Mouse (Mus musculus): ENCODE data around the gene Prr15. TPM values are rescaled to one million over a fixed set of nuclear protein-coding genes. Genes with fewer than 3 reads are reported as not detected.
A peak's percentile ranks its signal among the peaks of the same experiment; 100 is the strongest.

The Prr15 gene
- polyA plus RNA-seq, 1 experiment, result not detected

- no peak overlapping the region for H3K4me3 ChIP-seq (ENCODE audit: insufficient read depth, low read depth, low read length)
- H3K4me1 ChIP-seq (ENCODE audit: control insufficient read depth, insufficient read depth, low read length), result peaks cover 8% of the 10 kb centered on the region
- TF ChIP-seq POLR2A (IDR thresholded peaks at IDR 0.05; ENCODE audit: insufficient read depth, low read depth, low read length) (no peak), CTCF (IDR thresholded peaks at IDR 0.05; ENCODE audit: insufficient read depth, low read depth, low read length) (no peak)
- 90% methylated on average over 5 of the region's 5 CpGs for WGBS
- no peak overlapping the region for H3K27ac ChIP-seq (ENCODE audit: insufficient read depth, low read depth, low read length)
Measured at GRCm38 (mm10) chr6:54366607-54367006, 41.0 kb downstream of the Prr15 start.

GRCm38 (mm10) chr6:54368071-54368470 lies 42.4 kb downstream of the Prr15 start:
- Histone ChIP-seq H3K4me3 (ENCODE audit: insufficient read depth, low read depth, low read length) (no peak overlapping the region), H3K4me1 (ENCODE audit: control insufficient read depth, insufficient read depth, low read length) (peaks cover 10% of the 10 kb centered on the region), H3K27ac (ENCODE audit: insufficient read depth, low read depth, low read length) (no peak overlapping the region)
- WGBS, result 8% methylated on average over 6 of the region's 6 CpGs
- TF ChIP-seq POLR2A (IDR thresholded peaks at IDR 0.05; ENCODE audit: insufficient read depth, low read depth, low read length), result no peak
- TF ChIP-seq CTCF (IDR thresholded peaks at IDR 0.05; ENCODE audit: insufficient read depth, low read depth, low read length), result no peak

GRCm38 (mm10) chr6:54369913-54370542 lies 44.4 kb downstream of the Prr15 start:
- 69% methylated on average over 6 of the region's 6 CpGs for WGBS
- no peak for TF ChIP-seq CTCF (IDR thresholded peaks at IDR 0.05; ENCODE audit: insufficient read depth, low read depth, low read length)
- TF ChIP-seq POLR2A (IDR thresholded peaks at IDR 0.05; ENCODE audit: insufficient read depth, low read depth, low read length), result no peak
- H3K4me1 ChIP-seq (ENCODE audit: control insufficient read depth, insufficient read depth, low read length), result peaks cover 8% of the 10 kb centered on the region
- H3K4me3 ChIP-seq (ENCODE audit: insufficient read depth, low read depth, low read length), result no peak overlapping the region
- H3K27ac ChIP-seq (ENCODE audit: insufficient read depth, low read depth, low read length), result no peak overlapping the region

DNA sequence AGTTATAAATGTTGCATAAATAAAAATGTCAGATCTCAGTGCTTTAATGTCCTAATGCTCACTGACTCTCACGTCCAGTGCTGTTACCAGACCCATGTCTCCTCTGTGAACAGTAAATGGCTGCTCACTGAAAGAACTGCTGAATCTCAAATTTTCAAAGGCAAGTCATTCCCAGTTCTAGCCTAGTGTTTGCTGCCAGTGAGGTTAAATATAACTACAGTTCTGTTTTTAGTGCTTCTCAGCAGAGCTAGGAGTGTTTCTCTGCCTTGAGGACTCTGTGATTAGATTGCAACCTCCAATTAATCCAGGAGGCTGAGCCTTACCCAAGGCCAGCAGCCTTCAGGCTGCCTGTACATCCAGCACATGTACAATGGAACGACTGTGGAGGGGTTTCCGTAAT lies 46.2 kb downstream of the Prr15 start:
- peak overlapping the region; percentile 82 for H3K27ac ChIP-seq (ENCODE audit: insufficient read depth, low read depth, low read length)
- TF ChIP-seq CTCF (IDR thresholded peaks at IDR 0.05; ENCODE audit: insufficient read depth, low read depth, low read length), result no peak
- peaks cover 8% of the 10 kb centered on the region for H3K4me1 ChIP-seq (ENCODE audit: control insufficient read depth, insufficient read depth, low read length)
- no peak overlapping the region for H3K4me3 ChIP-seq (ENCODE audit: insufficient read depth, low read depth, low read length)
- WGBS, result 34% methylated on average over 3 of the region's 3 CpGs

GRCm38 (mm10) chr6:54379356-54379755 lies 53.7 kb downstream of the Prr15 start:
- no peak for TF ChIP-seq POLR2A (IDR thresholded peaks at IDR 0.05; ENCODE audit: insufficient read depth, low read depth, low read length)
- TF ChIP-seq CTCF (IDR thresholded peaks at IDR 0.05; ENCODE audit: insufficient read depth, low read depth, low read length), result no peak
- Histone ChIP-seq H3K27ac (ENCODE audit: insufficient read depth, low read depth, low read length) (no peak overlapping the region), H3K4me1 (ENCODE audit: control insufficient read depth, insufficient read depth, low read length) (peaks cover 4% of the 10 kb centered on the region), H3K4me3 (ENCODE audit: insufficient read depth, low read depth, low read length) (no peak overlapping the region)
- 75% methylated on average over 2 of the region's 2 CpGs for WGBS

Other genes with a start within 250 kb of the Prr15 start
- gene Wipf3, start 103.8 kb downstream of the Prr15 start, polyA plus RNA-seq (2012; ENCODE audit: insufficient read depth, insufficient read length, low replicate concordance, missing spikeins), result not detected in 2 replicates
- not detected in 2 replicates for gene Scrn1, start 240.7 kb downstream of the Prr15 start, polyA plus RNA-seq (2012; ENCODE audit: insufficient read depth, insufficient read length, low replicate concordance, missing spikeins)

Measured in olfactory bulb, adult 2 months (tissue).